Mouse (Mus musculus) left cerebral cortex, adult 9 months (tissue): ENCODE data around the gene Cyp2d9.
"Not testable (repeated sequence)": the region's sequence is repeated elsewhere in the genome, so short reads cannot be mapped to it uniquely, and the experiment has no call there.

ENCODE experiments used
- DNase-seq, 2 experiments: peaks; one replicate each; pipeline ENCODE4 v3.0.0; 2022; ENCODE audit warnings: low spot score in 2 of 2

Gene Cyp2d9

GRCm38 (mm10) chr15:82450045-82450444, 16.8 kb downstream of the Cyp2d9 start:
- not testable (repeated sequence) for DNase-seq

- DNase-seq, result not testable (repeated sequence)
Measured at GRCm38 (mm10) chr15:82452133-82452532, 18.9 kb downstream of the Cyp2d9 start.

GRCm38 (mm10) chr15:82453501-82453900, 20.3 kb downstream of the Cyp2d9 start:
- DNase-seq, result not testable (repeated sequence)

- not testable (repeated sequence) for DNase-seq
Measured at GRCm38 (mm10) chr15:82456086-82456790, 23.0 kb downstream of the Cyp2d9 start.

- no peak for DNase-seq
Measured at GRCm38 (mm10) chr15:82457064-82458021, 24.1 kb downstream of the Cyp2d9 start.

- DNase-seq, result not testable (repeated sequence)
Measured at GRCm38 (mm10) chr15:82459266-82459665, 26.0 kb downstream of the Cyp2d9 start.

GRCm38 (mm10) chr15:82464701-82465100, 31.5 kb downstream of the Cyp2d9 start:
- no peak for DNase-seq

GRCm38 (mm10) chr15:82494273-82494672, 61.0 kb downstream of the Cyp2d9 start:
- DNase-seq, result not testable (repeated sequence)
